Mouse (Mus musculus) stomach, postnatal 0 days (tissue): Measurements from ENCODE around the gene Grm7.

Source experiments
- CTCF ChIP-seq: IDR thresholded peaks from 2 replicates; pipeline ENCODE4 v1.5.1; 2016; ENCODE audit warnings: antibody characterized with exemption, low read depth, mild to moderate bottlenecking, moderate library complexity
- EP300 ChIP-seq: optimal IDR thresholded peaks from 2 replicates; pipeline ENCODE3; 2016; ENCODE audit warnings: antibody characterized with exemption

GRCm38 (mm10) chr6:111276657-111277056 is 631.3 kb downstream of the Grm7 start:
- no peak for TF ChIP-seq CTCF
- no peak for TF ChIP-seq EP300
